Mouse (Mus musculus): ENCODE measurements at regions not wholly inside any gene's neighbourhood (a gene's known extent, or its start where the extent isn't known, plus 50 kb on each side); places are given as distances from the start of the nearest gene placed in this dataset.

GRCm38 (mm10) chr8:10687867-10688561, 320.2 kb downstream of the Irs2 start:
- TF ChIP-seq POLR2A (IDR thresholded peaks at IDR 0.05; ENCODE audit: borderline replicate concordance, extremely low read depth, low read depth, low read length) = no peak
- TF ChIP-seq CTCF (IDR thresholded peaks at IDR 0.05; ENCODE audit: insufficient read depth, low read length) = no peak

Measured in lung, adult 2 months (tissue).